Mouse (Mus musculus) C2C12 (cell line): ENCODE data around the gene Arhgap31. TPM values are rescaled to one million over a fixed set of nuclear protein-coding genes. Genes with fewer than 3 reads are reported as not detected.

Experiments
- H3K27me3 ChIP-seq: one replicate; pipeline ENCODE4 v1.6.1; 2011; ENCODE audit not compliant: control insufficient read depth, insufficient read depth, insufficient read length
- H3K36me3 ChIP-seq: one replicate; pipeline ENCODE4 v1.6.1; 2011; ENCODE audit not compliant: control insufficient read depth, insufficient read depth
- H3K4me3 ChIP-seq: one replicate; pipeline ENCODE4 v1.5.1; 2011; ENCODE audit warnings: mild to moderate bottlenecking, control low read depth; ENCODE audit not compliant: poor library complexity, insufficient read depth, severe bottlenecking
- H3K79me2 ChIP-seq: one replicate; pipeline ENCODE4 v1.6.1; 2011; ENCODE audit not compliant: control insufficient read depth, insufficient read depth
- H3K79me3 ChIP-seq: one replicate; pipeline ENCODE4 v1.6.1; 2011; ENCODE audit warnings: low read depth, control low read depth
- H3ac ChIP-seq: one replicate; pipeline ENCODE3; 2011; ENCODE audit warnings: low read depth; ENCODE audit not compliant: control insufficient read depth, insufficient read length
- CEBPB ChIP-seq: IDR thresholded peaks from one replicate; pipeline ENCODE4 v1.6.1; 2011; ENCODE audit warnings: low read depth, mild to moderate bottlenecking, control low read depth, moderate library complexity
- CTCF ChIP-seq: IDR thresholded peaks from one replicate; pipeline ENCODE4 v1.5.1; 2011; ENCODE audit not compliant: control insufficient read depth, insufficient read depth, insufficient read length
- FOSL1 ChIP-seq: IDR thresholded peaks from one replicate; pipeline ENCODE4 v1.8.0; 2011; ENCODE audit warnings: mild to moderate bottlenecking, low read length; ENCODE audit not compliant: poor library complexity, insufficient read depth, severe bottlenecking
- MAX ChIP-seq: IDR thresholded peaks from one replicate; pipeline ENCODE4 v1.6.1; 2011; ENCODE audit warnings: mild to moderate bottlenecking, control low read depth
- MYOD1 ChIP-seq: IDR thresholded peaks from one replicate; pipeline ENCODE4 v1.6.1; 2011; ENCODE audit warnings: low read depth; ENCODE audit not compliant: control insufficient read depth, insufficient read length
- MYOG ChIP-seq: IDR thresholded peaks from one replicate; pipeline ENCODE4 v1.6.1; 2011; ENCODE audit not compliant: control insufficient read depth, insufficient read length; ENCODE audit errors: extremely low read depth
- USF1 ChIP-seq: IDR thresholded peaks from one replicate; pipeline ENCODE4 v1.6.1; 2011; ENCODE audit warnings: low read depth, mild to moderate bottlenecking, control low read depth, moderate library complexity
- long read RNA-seq, 2 experiments: library from polyadenylated mRNA; unstranded; transcript quantifications; one replicate each; pipeline ENCODE4 v2.0.0; 2019 to 2020
- polyA plus RNA-seq: library from polyadenylated mRNA; unstranded; fragments of >200 nt; fragmentation: generic; extraction: Trizol; gene quantifications from one replicate; pipeline ENCODE4 v1.2.1, GENCODE M21; 2012; ENCODE audit warnings: missing spikeins

Gene Arhgap31
- 15.7 TPM for polyA plus RNA-seq
- long read RNA-seq, experiment 1, partial matches to known transcripts = 4 of 11 reads
- long read RNA-seq, experiment 1, other reads (novel, unspliced or antisense) = 7 of 11 reads
- long read RNA-seq, experiment 2, full-length matches to known transcripts = 14 of 27 reads
- long read RNA-seq, experiment 2, partial matches to known transcripts = 9 of 27 reads
- long read RNA-seq, experiment 2, other reads (novel, unspliced or antisense) = 4 of 27 reads

GRCm38 (mm10) chr16:38712581-38713403, at the start of gene Arhgap31:
TSS of gene Arhgap31 (minus strand) at chr16:38713274.
- peaks cover 49% of the 10 kb centered on the region for H3K79me2 ChIP-seq
- peaks cover 40% of the 10 kb centered on the region for H3K79me3 ChIP-seq
- peak within 1 kb of the TSS; percentile 85 for H3ac ChIP-seq
- no peak for TF ChIP-seq CTCF
- TF ChIP-seq CEBPB = no peak
- peak; percentile 12 for TF ChIP-seq MAX
- TF ChIP-seq USF1 = no peak
- peak within 1 kb of the TSS; percentile 64 for H3K4me3 ChIP-seq
- H3K27me3 ChIP-seq = no peaks in the 10 kb centered on the region
- peaks cover 19% of the 10 kb centered on the region for H3K36me3 ChIP-seq

GRCm38 (mm10) chr16:38762401-38762800, 49.3 kb upstream of the Arhgap31 start:
- no peak overlapping the region for H3ac ChIP-seq
- no peaks in the 10 kb centered on the region for H3K36me3 ChIP-seq
- no peaks in the 10 kb centered on the region for H3K79me2 ChIP-seq
- no peaks in the 10 kb centered on the region for H3K27me3 ChIP-seq
- no peak overlapping the region for H3K4me3 ChIP-seq
- no peaks in the 10 kb centered on the region for H3K79me3 ChIP-seq
- TF ChIP-seq USF1 = no peak
- no peak for TF ChIP-seq CTCF
- TF ChIP-seq MYOG = no peak
- TF ChIP-seq FOSL1 = no peak
- no peak for TF ChIP-seq MAX
- no peak for TF ChIP-seq MYOD1
- no peak for TF ChIP-seq CEBPB

- H3K79me2 ChIP-seq = no peaks in the 10 kb centered on the region
- TF ChIP-seq MAX (no peak), MYOG (no peak), CTCF (no peak), USF1 (no peak), CEBPB (no peak), MYOD1 (no peak), FOSL1 (no peak)
- no peak overlapping the region for H3K4me3 ChIP-seq
- no peaks in the 10 kb centered on the region for H3K27me3 ChIP-seq
- H3K79me3 ChIP-seq = no peaks in the 10 kb centered on the region
- H3ac ChIP-seq = no peak overlapping the region
- no peaks in the 10 kb centered on the region for H3K36me3 ChIP-seq
These were observed 48.9 kb upstream of the Arhgap31 start for GRCm38 (mm10) chr16:38761972-38762371.

GRCm38 (mm10) chr16:38760834-38761375, 47.8 kb upstream of the Arhgap31 start:
- Histone ChIP-seq H3ac (no peak overlapping the region), H3K4me3 (no peak overlapping the region), H3K27me3 (no peaks in the 10 kb centered on the region), H3K79me3 (no peaks in the 10 kb centered on the region), H3K79me2 (no peaks in the 10 kb centered on the region), H3K36me3 (no peaks in the 10 kb centered on the region)
- no peak for TF ChIP-seq FOSL1
- no peak for TF ChIP-seq MYOG
- TF ChIP-seq CEBPB = no peak
- TF ChIP-seq MAX = no peak
- no peak for TF ChIP-seq USF1
- TF ChIP-seq MYOD1 = no peak

GRCm38 (mm10) chr16:38760239-38760638, 47.2 kb upstream of the Arhgap31 start:
- Histone ChIP-seq H3ac (no peak overlapping the region), H3K36me3 (no peaks in the 10 kb centered on the region), H3K27me3 (no peaks in the 10 kb centered on the region), H3K79me3 (no peaks in the 10 kb centered on the region), H3K79me2 (no peaks in the 10 kb centered on the region), H3K4me3 (no peak overlapping the region)
- TF ChIP-seq CEBPB (no peak), MYOG (no peak), FOSL1 (no peak), MAX (no peak), CTCF (no peak), MYOD1 (no peak), USF1 (no peak)
